Mouse (Mus musculus) cerebellum, adult 11-12 months (tissue): ENCODE results near the gene Ptafr.
"Not testable (repeated sequence)": the region's sequence is repeated elsewhere in the genome, so short reads cannot be mapped to it uniquely, and the experiment has no call there.

ENCODE experiments used
- DNase-seq: peaks from one replicate; pipeline ENCODE4 v3.0.0; 2022

Gene Ptafr

DNA sequence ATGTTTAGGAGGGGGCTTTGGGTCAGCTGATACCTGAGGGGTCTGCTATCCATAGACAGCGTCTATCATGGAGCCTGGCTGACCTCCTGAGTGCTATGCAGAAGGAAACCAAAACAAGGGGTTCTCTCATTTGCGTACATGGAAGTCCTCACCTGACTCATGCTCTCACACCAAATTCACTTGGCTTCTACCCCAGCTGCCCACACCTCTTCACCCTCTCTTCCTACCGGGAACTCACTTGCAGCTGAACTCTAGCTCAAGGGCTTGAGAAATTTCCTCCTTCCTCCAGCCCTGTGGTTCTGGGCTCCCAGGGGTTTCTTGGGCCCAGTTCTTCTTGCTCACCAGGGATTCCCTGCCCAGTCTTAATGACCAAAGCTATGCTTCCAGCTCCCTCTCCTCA lies 606 bp upstream of the Ptafr start:
- no peak for DNase-seq

- no peak for DNase-seq
Measured at GRCm38 (mm10) chr4:132565089-132565747, 1.4 kb downstream of the Ptafr start.

- no peak for DNase-seq
Measured at GRCm38 (mm10) chr4:132567361-132567779, 3.5 kb downstream of the Ptafr start.

DNA sequence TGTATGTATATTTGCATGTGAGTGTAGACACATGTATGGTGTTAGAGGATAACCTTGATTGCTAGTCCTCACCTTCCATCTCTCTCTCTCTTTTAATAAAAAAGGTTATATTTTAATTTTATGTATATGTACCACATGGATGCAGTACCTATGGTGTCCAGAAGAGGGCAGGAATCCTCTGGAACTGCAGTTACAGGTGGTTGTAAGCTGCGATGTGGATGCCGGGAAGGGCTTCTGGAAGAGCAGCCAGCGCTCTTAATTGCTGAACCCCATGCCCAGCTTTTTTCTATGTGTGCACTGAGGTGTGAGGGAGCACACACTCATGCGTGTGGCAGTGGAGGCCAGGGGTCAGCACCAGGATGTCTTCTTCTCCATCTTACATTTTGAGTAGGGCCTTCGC lies 5.2 kb downstream of the Ptafr start:
- DNase-seq, result no peak

DNA sequence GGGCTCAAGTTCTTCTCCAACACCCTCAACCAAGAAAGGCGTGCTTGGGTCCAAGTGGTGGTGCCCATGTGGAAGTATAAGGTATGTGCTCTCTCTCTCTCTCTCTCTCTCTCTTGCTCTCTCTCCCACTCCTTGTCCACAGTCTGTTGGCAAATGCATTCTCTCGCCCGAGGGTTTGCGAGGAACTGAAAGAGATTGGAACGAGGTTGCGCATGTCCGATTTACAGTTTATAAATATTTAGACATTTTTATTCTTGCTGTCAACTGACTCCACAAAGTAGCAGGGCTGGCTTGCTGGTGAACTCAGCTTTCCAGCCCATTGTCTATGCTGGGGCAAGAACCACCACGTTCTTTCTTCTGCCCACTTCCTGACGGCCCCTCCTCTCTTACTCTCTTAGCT lies 7.3 kb downstream of the Ptafr start:
- DNase-seq, result no peak

GRCm38 (mm10) chr4:132573327-132573726 lies 9.5 kb downstream of the Ptafr start:
- DNase-seq, result no peak

DNA sequence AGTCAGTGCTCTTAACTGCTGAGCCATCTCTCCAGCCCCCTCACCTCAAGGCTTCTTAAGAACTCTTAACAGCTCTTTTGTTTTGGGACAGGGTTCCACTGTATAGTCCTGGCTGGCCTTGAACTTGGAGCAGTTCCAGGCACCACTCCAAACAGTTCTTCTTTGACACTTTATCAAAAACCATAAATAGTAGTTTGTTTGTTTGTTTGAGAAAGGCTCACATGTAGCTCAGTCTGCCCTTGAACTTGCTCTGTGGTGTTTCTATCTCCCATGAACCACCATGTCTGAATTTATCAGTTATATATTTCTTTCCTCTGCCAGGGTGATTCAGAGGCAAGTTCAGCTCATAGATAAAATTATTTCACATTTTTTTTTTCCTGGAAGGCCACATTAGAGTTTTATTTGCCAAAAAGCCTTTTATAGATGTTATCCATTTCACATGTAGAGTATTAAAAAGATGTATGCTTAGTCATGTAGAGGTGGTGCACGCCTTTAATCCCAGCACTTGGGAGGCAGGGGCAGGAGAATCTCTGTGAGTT lies 11.0 kb downstream of the Ptafr start:
- no peak for DNase-seq

DNA sequence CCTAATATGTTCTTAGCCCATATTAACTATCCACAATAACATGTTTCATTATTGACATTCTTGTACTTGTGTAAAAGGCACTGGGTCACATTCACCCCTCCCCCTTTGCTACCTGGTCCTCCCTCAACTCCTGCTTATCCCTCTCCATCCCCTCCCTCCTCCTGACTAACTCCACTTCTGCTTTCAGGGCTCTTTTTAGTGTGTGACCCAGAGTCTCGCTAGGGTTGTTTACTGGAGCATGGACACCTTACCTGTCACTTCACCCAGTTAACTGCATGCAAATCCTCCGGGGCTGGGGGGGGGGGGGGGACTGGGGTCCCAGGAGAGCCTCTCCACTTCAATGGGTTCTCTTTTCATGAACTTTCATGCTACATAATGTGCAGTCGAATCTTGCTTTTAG lies 19.9 kb downstream of the Ptafr start:
- DNase-seq, result no peak

DNA sequence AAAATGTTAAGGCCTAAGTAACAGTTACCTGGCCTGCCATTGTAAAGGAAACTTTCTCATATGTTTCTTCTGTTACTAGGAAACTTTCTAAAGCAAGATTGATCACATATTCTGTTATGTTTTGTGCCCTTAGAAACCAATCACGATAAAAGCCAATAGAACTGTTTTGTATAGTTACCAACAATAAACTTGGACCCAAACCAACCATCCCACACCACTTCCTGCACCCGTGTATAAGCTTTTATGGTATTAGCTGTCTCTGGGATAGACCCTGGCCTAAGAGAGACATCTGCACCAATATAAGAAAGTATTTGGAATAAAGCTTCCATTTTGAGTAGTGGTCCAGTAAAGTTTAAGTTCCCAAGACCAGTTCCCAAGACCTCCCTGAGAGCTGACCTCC lies 21.1 kb downstream of the Ptafr start:
- no peak for DNase-seq

- no peak for DNase-seq
Measured at GRCm38 (mm10) chr4:132586282-132586681, 22.4 kb downstream of the Ptafr start.

DNA sequence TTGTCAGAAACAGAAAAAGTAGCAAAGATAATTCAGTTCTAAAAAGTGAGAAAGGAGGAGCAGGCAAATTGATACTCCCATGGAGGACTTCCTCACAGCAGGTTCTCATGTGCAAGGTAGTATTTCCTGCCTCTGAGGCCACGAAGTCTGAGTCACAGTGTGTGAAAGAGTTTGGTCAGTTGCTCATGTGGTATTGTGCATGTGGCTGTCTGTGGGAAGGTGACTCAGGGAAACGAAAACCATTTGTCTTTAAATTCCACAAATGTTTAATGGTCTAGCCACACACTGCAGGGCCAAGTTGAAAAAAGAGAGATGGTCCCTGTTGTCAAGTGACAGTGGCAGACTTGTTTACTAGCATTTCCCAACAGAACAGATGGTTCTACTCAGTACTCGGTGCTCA lies 24.6 kb downstream of the Ptafr start:
- no peak for DNase-seq

- DNase-seq, result no peak
Measured at GRCm38 (mm10) chr4:132590642-132591041, 26.8 kb downstream of the Ptafr start.

GRCm38 (mm10) chr4:132592958-132593357 lies 29.1 kb downstream of the Ptafr start:
- DNase-seq, result no peak

DNA sequence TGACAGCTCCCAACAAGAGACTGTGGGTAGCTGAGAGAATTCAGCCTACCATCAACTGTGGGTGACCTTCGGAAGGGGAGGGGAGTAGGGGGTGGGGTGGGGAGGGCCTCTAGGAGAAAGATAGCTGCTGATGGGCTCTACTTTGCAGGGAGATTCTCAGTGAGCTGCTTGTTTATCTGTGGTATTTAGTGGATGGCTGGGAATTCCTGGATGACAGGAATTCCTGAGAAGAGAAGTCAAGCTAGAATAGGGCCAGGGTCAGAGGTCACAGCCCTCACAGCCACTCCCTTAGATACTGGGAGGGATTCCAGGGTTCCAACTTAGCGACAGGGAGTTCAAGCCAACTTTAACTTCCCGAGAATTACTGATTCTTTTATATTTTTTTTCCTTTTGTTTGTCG lies 30.3 kb downstream of the Ptafr start:
- DNase-seq, result no peak

DNA sequence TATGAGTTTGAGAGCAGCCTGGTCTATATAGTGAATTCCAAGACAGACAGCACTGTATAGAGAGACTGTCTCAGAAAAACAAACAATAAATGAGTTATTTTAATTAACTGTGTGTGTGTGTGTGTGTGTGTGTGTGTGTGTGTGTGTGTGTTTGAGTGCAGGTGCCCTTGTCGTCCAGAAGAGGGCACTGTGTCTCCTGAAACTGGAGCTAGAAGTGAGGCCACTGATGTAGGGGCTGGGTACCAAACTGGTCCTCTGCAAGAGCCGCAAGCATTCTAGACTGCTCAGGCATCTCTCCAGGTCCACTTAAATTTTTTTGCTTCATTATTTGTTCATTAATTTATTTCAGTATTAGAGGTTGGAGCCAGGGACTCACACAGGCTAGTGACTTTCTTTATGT lies 35.0 kb downstream of the Ptafr start:
- DNase-seq, result no peak

DNA sequence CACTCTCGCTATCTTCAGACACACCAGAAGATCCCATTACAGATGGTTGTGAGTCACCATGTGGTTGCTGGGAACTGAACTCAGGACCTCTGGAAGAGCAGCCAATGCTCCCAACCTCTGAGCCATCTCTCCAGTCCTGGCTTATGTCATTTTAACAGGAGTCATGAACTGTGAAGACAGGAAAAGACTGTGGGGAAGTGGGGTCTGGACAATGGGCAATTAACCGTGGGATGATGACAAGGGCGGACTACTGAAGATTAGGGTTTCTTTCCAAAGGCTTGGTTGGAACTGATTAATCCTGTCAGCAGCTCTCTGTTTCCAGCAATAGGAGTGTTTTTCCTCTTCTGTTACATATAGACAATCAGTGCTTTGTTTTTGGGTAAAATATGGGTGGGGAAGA lies 35.9 kb downstream of the Ptafr start:
- DNase-seq, result no peak

GRCm38 (mm10) chr4:132600465-132600864 lies 36.6 kb downstream of the Ptafr start:
- no peak for DNase-seq

DNA sequence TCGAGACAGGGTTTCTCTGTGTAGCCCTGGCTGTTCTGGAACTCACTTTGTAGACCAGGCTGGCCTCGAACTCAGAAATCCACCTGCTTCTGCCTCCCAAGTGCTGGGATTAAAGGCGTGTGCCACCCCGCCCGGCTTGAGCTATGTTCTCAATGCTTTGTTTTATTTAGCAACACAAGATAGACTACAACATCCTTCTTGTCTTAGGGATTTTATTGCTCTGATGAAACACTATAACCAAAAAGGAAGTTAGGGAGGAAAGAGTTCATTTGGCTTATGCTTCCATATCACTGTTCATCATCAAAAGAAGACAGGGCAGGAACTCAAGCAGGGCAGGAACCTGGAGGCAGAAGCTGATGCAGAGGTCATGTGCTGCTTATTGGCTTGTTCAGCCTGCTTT lies 37.4 kb downstream of the Ptafr start:
- not testable (repeated sequence) for DNase-seq

DNA sequence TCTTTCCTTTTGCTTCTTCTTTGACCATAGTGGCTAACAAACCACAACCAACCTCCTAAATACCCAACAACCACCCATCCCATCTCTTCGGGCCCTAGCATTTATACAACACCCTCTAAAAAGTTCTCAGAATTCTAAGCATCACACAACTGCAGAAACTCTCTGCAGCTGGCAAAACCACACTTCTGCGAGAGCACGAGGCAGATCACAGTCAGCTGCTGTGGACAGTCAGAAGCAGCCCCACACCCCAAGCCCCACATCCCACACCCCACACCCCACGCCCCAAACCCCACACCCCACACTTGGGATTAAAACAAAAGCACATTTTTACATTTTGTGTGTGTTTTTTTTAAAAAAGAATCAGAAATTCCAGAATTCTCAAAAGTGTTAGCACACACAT lies 39.6 kb downstream of the Ptafr start:
- DNase-seq, result no peak

DNA sequence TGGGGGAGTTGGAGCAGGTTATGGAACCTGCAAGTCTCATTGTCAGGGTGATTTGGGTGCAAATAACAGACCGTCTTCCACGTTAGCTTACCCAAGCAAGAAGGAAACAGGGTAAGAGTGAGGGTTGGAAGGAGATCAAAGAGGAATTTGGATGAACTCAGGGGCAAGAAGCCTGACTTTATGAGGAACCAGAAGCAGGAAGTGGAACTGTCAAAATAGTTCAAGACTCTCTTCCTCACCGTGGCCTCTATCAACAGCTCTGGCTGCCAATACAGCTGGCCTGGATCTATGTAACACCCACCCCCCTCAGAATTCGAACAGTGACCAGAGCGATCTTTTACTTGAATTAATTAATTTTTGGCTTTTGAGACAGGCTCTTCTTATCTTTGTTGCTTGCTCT lies 41.9 kb downstream of the Ptafr start:
- DNase-seq, result no peak

GRCm38 (mm10) chr4:132608147-132608546 lies 44.3 kb downstream of the Ptafr start:
- no peak for DNase-seq

GRCm38 (mm10) chr4:132610301-132610984 lies 46.6 kb downstream of the Ptafr start:
- no peak for DNase-seq

DNA sequence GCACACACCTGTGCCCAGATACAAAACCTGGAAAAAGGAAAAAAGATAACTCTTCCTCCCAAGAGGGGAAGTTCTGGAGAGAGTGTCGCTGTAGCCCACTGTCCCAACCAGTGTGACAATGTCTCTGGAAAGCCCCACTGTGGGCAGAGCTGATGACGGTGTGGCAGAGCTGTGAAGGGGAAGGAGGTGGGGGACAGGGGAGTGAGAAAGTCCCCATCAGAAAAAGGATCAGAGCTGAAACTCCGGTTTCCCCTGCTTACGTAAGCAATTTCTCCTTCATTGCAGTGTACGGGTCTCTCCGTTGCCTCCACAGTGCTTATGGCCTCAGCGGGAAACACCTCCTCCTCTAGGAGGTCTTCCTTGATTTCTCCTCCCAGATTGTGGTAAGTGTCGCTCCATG lies 47.5 kb downstream of the Ptafr start:
- no peak for DNase-seq

DNA sequence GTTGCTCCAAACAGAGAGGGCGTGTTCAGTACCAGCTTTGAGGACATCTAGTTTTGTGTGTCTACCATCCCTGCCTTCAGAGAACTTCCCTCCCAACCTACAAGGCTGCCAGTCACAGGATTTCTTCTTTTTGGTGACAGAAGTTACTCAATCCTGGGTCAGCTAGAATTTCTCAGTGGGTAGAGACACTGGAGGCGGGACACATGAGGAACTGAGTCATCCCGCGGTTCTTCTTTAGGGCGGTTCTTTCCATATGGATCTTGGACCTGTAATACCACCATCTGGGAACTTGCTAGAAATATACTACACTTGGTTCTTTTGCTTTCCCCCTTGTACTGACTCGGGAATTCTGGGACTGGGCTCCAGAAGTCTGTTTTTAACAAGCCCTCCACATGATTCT lies 54.0 kb downstream of the Ptafr start:
- DNase-seq, result no peak
